Mouse (Mus musculus): ENCODE measurements at regions not wholly inside any gene's neighbourhood (a gene's known extent, or its start where the extent isn't known, plus 50 kb on each side); places are given as distances from the start of the nearest gene placed in this dataset.
A peak's percentile ranks its signal among the peaks of the same experiment; 100 is the strongest.

GRCm38 (mm10) chr19:32881443-32881842 lies 124.1 kb downstream of the Pten start:
- H3K4me2 ChIP-seq (replicated peaks; ENCODE audit: low read depth, low read length), result no peak overlapping the region
- ATAC-seq (ENCODE audit: low FRiP score, low TSS enrichment), result no peak
- H3K27me3 ChIP-seq (ENCODE audit: control insufficient read depth, insufficient read depth, low read length), result no peaks in the 10 kb centered on the region
- H3K9ac ChIP-seq (ENCODE audit: low read depth, low read length), result no peak overlapping the region
- no peak overlapping the region for H3K27ac ChIP-seq (ENCODE audit: low read depth, low read length)
- H3K4me3 ChIP-seq (ENCODE audit: low read length), result no peak overlapping the region
- 0 out of 2 replicates have a peak, but pooled peaks cover 2% of the 10 kb centered on the region for H3K9me3 ChIP-seq (ENCODE audit: control insufficient read depth, low read length)
- WGBS, result 83% methylated on average over 3 of the region's 3 CpGs
- peaks cover 12% of the 10 kb centered on the region for H3K4me1 ChIP-seq (ENCODE audit: control insufficient read depth, insufficient read depth, low read length)
- H3K36me3 ChIP-seq (ENCODE audit: control insufficient read depth, insufficient read depth, low read length), result no peaks in the 10 kb centered on the region

- Histone ChIP-seq H3K4me3 (ENCODE audit: low read length) (no peak overlapping the region), H3K36me3 (ENCODE audit: control insufficient read depth, insufficient read depth, low read length) (no peaks in the 10 kb centered on the region), H3K9ac (ENCODE audit: low read depth, low read length) (no peak overlapping the region), H3K4me2 (replicated peaks; ENCODE audit: low read depth, low read length) (no peak overlapping the region), H3K27ac (ENCODE audit: low read depth, low read length) (no peak overlapping the region), H3K4me1 (ENCODE audit: control insufficient read depth, insufficient read depth, low read length) (peaks cover 18% of the 10 kb centered on the region), H3K27me3 (ENCODE audit: control insufficient read depth, insufficient read depth, low read length) (no peaks in the 10 kb centered on the region), H3K9me3 (ENCODE audit: control insufficient read depth, low read length) (0 out of 2 replicates have a peak, but pooled peaks cover 2% of the 10 kb centered on the region)
- ATAC-seq (ENCODE audit: low FRiP score, low TSS enrichment), result no peak
- WGBS, result 75% methylated on average over 3 of the region's 3 CpGs
Observed at GRCm38 (mm10) chr19:32884279-32884678, 127.0 kb downstream of the Pten start.

GRCm38 (mm10) chr19:32885481-32886131 lies 128.3 kb downstream of the Pten start:
- no peaks in the 10 kb centered on the region for H3K9me3 ChIP-seq (ENCODE audit: control insufficient read depth, low read length)
- ATAC-seq (ENCODE audit: low FRiP score, low TSS enrichment), result peak; percentile 82
- H3K36me3 ChIP-seq (ENCODE audit: control insufficient read depth, insufficient read depth, low read length), result no peaks in the 10 kb centered on the region
- no peak overlapping the region for H3K27ac ChIP-seq (ENCODE audit: low read depth, low read length)
- no peaks in the 10 kb centered on the region for H3K27me3 ChIP-seq (ENCODE audit: control insufficient read depth, insufficient read depth, low read length)
- 33% methylated on average over 12 of the region's 12 CpGs for WGBS
- H3K9ac ChIP-seq (ENCODE audit: low read depth, low read length), result no peak overlapping the region
- H3K4me3 ChIP-seq (ENCODE audit: low read length), result no peak overlapping the region
- H3K4me1 ChIP-seq (ENCODE audit: control insufficient read depth, insufficient read depth, low read length), result peaks cover 18% of the 10 kb centered on the region
- H3K4me2 ChIP-seq (replicated peaks; ENCODE audit: low read depth, low read length), result peak overlapping the region; percentile 27; the same call in 1 of the 2 replicates

- Histone ChIP-seq H3K4me3 (ENCODE audit: low read length) (no peak overlapping the region), H3K4me2 (replicated peaks; ENCODE audit: low read depth, low read length) (no peak overlapping the region), H3K9ac (ENCODE audit: low read depth, low read length) (no peak overlapping the region), H3K27me3 (ENCODE audit: control insufficient read depth, insufficient read depth, low read length) (no peaks in the 10 kb centered on the region), H3K4me1 (ENCODE audit: control insufficient read depth, insufficient read depth, low read length) (peaks cover 18% of the 10 kb centered on the region), H3K27ac (ENCODE audit: low read depth, low read length) (no peak overlapping the region), H3K36me3 (ENCODE audit: control insufficient read depth, insufficient read depth, low read length) (no peaks in the 10 kb centered on the region), H3K9me3 (ENCODE audit: control insufficient read depth, low read length) (no peaks in the 10 kb centered on the region)
- whole genome bisulfite sequencing, result 43% methylated on average over 7 of the region's 7 CpGs
- ATAC-seq (ENCODE audit: low FRiP score, low TSS enrichment), result no peak
Observed at GRCm38 (mm10) chr19:32887190-32887589, 129.9 kb downstream of the Pten start.

- H3K4me2 ChIP-seq (replicated peaks; ENCODE audit: low read depth, low read length), result no peak overlapping the region
- no peak overlapping the region for H3K9ac ChIP-seq (ENCODE audit: low read depth, low read length)
- no peak for ATAC-seq (ENCODE audit: low FRiP score, low TSS enrichment)
- no peaks in the 10 kb centered on the region for H3K36me3 ChIP-seq (ENCODE audit: control insufficient read depth, insufficient read depth, low read length)
- 0 out of 2 replicates have a peak overlapping the region, but pooled peaks have one; percentile 9 for H3K27ac ChIP-seq (ENCODE audit: low read depth, low read length)
- H3K9me3 ChIP-seq (ENCODE audit: control insufficient read depth, low read length), result no peaks in the 10 kb centered on the region
- H3K27me3 ChIP-seq (ENCODE audit: control insufficient read depth, insufficient read depth, low read length), result no peaks in the 10 kb centered on the region
- 46% methylated on average over 12 of the region's 12 CpGs for WGBS
- no peak overlapping the region for H3K4me3 ChIP-seq (ENCODE audit: low read length)
- peaks cover 18% of the 10 kb centered on the region for H3K4me1 ChIP-seq (ENCODE audit: control insufficient read depth, insufficient read depth, low read length)
Observed at GRCm38 (mm10) chr19:32888616-32889305, 131.5 kb downstream of the Pten start.

GRCm38 (mm10) chr19:32890801-32891200 lies 133.5 kb downstream of the Pten start:
- peaks cover 12% of the 10 kb centered on the region for H3K4me1 ChIP-seq (ENCODE audit: control insufficient read depth, insufficient read depth, low read length)
- 87% methylated on average over 6 of the region's 6 CpGs for WGBS
- H3K27me3 ChIP-seq (ENCODE audit: control insufficient read depth, insufficient read depth, low read length), result no peaks in the 10 kb centered on the region
- H3K4me2 ChIP-seq (replicated peaks; ENCODE audit: low read depth, low read length), result no peak overlapping the region
- H3K36me3 ChIP-seq (ENCODE audit: control insufficient read depth, insufficient read depth, low read length), result no peaks in the 10 kb centered on the region
- no peak overlapping the region for H3K27ac ChIP-seq (ENCODE audit: low read depth, low read length)
- no peaks in the 10 kb centered on the region for H3K9me3 ChIP-seq (ENCODE audit: control insufficient read depth, low read length)
- ATAC-seq (ENCODE audit: low FRiP score, low TSS enrichment), result no peak
- no peak overlapping the region for H3K4me3 ChIP-seq (ENCODE audit: low read length)
- H3K9ac ChIP-seq (ENCODE audit: low read depth, low read length), result no peak overlapping the region

- no peak for ATAC-seq (ENCODE audit: low FRiP score, low TSS enrichment)
- Histone ChIP-seq H3K9me3 (ENCODE audit: control insufficient read depth, low read length) (no peaks in the 10 kb centered on the region), H3K27ac (ENCODE audit: low read depth, low read length) (no peak overlapping the region), H3K4me3 (ENCODE audit: low read length) (no peak overlapping the region), H3K27me3 (ENCODE audit: control insufficient read depth, insufficient read depth, low read length) (no peaks in the 10 kb centered on the region), H3K4me2 (replicated peaks; ENCODE audit: low read depth, low read length) (no peak overlapping the region), H3K9ac (ENCODE audit: low read depth, low read length) (no peak overlapping the region), H3K36me3 (ENCODE audit: control insufficient read depth, insufficient read depth, low read length) (no peaks in the 10 kb centered on the region), H3K4me1 (ENCODE audit: control insufficient read depth, insufficient read depth, low read length) (no peaks in the 10 kb centered on the region; the same call in 1 of the 2 replicates)
- whole genome bisulfite sequencing, result 86% methylated on average over 5 of the region's 5 CpGs
Observed at GRCm38 (mm10) chr19:32892469-32892868, 135.2 kb downstream of the Pten start.

GRCm38 (mm10) chr19:32903454-32904108 lies 146.3 kb downstream of the Pten start:
- H3K9ac ChIP-seq (ENCODE audit: low read depth, low read length), result no peak overlapping the region
- WGBS, result 45% methylated on average over 7 of the region's 7 CpGs
- ATAC-seq (ENCODE audit: low FRiP score, low TSS enrichment), result 0 out of 2 replicates have a peak, but pooled peaks have one; percentile 43

GRCm38 (mm10) chr19:32904517-32904916 lies 147.2 kb downstream of the Pten start:
- peaks cover 13% of the 10 kb centered on the region; the same call in 1 of the 2 replicates for H3K4me1 ChIP-seq (ENCODE audit: control insufficient read depth, insufficient read depth, low read length)
- H3K4me3 ChIP-seq (ENCODE audit: low read length), result no peak overlapping the region
- H3K9me3 ChIP-seq (ENCODE audit: control insufficient read depth, low read length), result no peaks in the 10 kb centered on the region
- no peaks in the 10 kb centered on the region for H3K36me3 ChIP-seq (ENCODE audit: control insufficient read depth, insufficient read depth, low read length)
- ATAC-seq (ENCODE audit: low FRiP score, low TSS enrichment), result no peak
- H3K27ac ChIP-seq (ENCODE audit: low read depth, low read length), result no peak overlapping the region
- H3K27me3 ChIP-seq (ENCODE audit: control insufficient read depth, insufficient read depth, low read length), result no peaks in the 10 kb centered on the region
- WGBS, result 77% methylated on average over 7 of the region's 7 CpGs
- H3K9ac ChIP-seq (ENCODE audit: low read depth, low read length), result no peak overlapping the region
- no peak overlapping the region for H3K4me2 ChIP-seq (replicated peaks; ENCODE audit: low read depth, low read length)

More at GRCm38 (mm10) chr19:32903454-32904108, 146.3 kb downstream of the Pten start:
- no peaks in the 10 kb centered on the region for H3K36me3 ChIP-seq (ENCODE audit: control insufficient read depth, insufficient read depth, low read length)
- H3K4me1 ChIP-seq (ENCODE audit: control insufficient read depth, insufficient read depth, low read length), result peaks cover 13% of the 10 kb centered on the region; the same call in 1 of the 2 replicates
- H3K4me2 ChIP-seq (replicated peaks; ENCODE audit: low read depth, low read length), result no peak overlapping the region
- no peaks in the 10 kb centered on the region for H3K27me3 ChIP-seq (ENCODE audit: control insufficient read depth, insufficient read depth, low read length)
- H3K4me3 ChIP-seq (ENCODE audit: low read length), result no peak overlapping the region
- H3K9me3 ChIP-seq (ENCODE audit: control insufficient read depth, low read length), result no peaks in the 10 kb centered on the region
- H3K27ac ChIP-seq (ENCODE audit: low read depth, low read length), result no peak overlapping the region
